Comparison of ENCODE assay signal across 24 mouse cellular contexts in genomic region chr16:32484431-32484871, GRCm38 (mm10). TPM values are rescaled to one million over a fixed set of nuclear protein-coding genes. Genes with fewer than 3 reads are reported as not detected.
DNase-seq lines count a peak whose midpoint lies in the region; ATAC-seq lines count a peak whose summit lies in the region.
"Had no signal": no experiment of that assay in that cellular context is flagged by ENCODE, and none has a peak within 500 bp of the region (broad histone marks: within the 10 kb centered on the region; RNA-seq: fewer than 3 reads in every experiment).

No protein-coding gene starts in this region.

- no peaks in the 10 kb centered on the region for H3K36me3 ChIP-seq in embryonic facial prominence, embryonic 10.5 days (replicated peaks)
- H3K36me3 ChIP-seq: embryonic facial prominence, embryonic 15.5 days had no signal

- H3K4me1 ChIP-seq in embryonic facial prominence, embryonic 10.5 days = peaks cover 38% of the 10 kb centered on the region

- DNase-seq in ZHBTc4 (ENCODE audit: low read depth, low spot score) = peak; percentile 85
- no peak for DNase-seq in embryonic facial prominence, embryonic 10.5 days (ENCODE audit: low spot score)
- peak; percentile 56 for DNase-seq in kidney, adult 18-20 months
- DNase-seq in kidney, postnatal 25 days = peak; percentile 62 to 88
- DNase-seq in cerebellum, postnatal 14 days = no peak
- DNase-seq in spleen, postnatal 36 days (ENCODE audit: low spot score in 2 of 2) = no peak
- DNase-seq: adrenal gland, adult 2 months; cerebellum, adult 9-10 months; liver; lung, embryonic 14.5 days; right cerebral cortex, adult 18-20 months; thymus, adult 18-20 months had no signal

- H3K9me3 ChIP-seq in embryonic facial prominence, embryonic 10.5 days = no peaks in the 10 kb centered on the region
- H3K9me3 ChIP-seq: embryonic facial prominence, embryonic 15.5 days; megakaryocyte, embryonic 14.5 days had no signal

- peak overlapping the region; percentile 30; the same call in 1 of the 2 replicates for H3K27ac ChIP-seq in embryonic facial prominence, embryonic 10.5 days (replicated peaks)
- H3K27ac ChIP-seq: embryonic facial prominence, embryonic 15.5 days; hindbrain, embryonic 14.5 days had no signal

- H3K27me3 ChIP-seq in embryonic facial prominence, embryonic 10.5 days (replicated peaks; ENCODE audit: low read depth, poor library complexity, severe bottlenecking) = 0 out of 2 replicates have a peak, but pooled peaks cover 3% of the 10 kb centered on the region
- H3K27me3 ChIP-seq: embryonic facial prominence, embryonic 15.5 days; Patski had no signal

- H3K4me3 ChIP-seq in embryonic facial prominence, embryonic 10.5 days = no peak overlapping the region
- H3K4me3 ChIP-seq: embryonic facial prominence, embryonic 15.5 days; megakaryocyte, embryonic 14.5 days had no signal

- ATAC-seq in megakaryocyte progenitor cell, adult 5-6 weeks (replicated peaks; ENCODE audit: poor library complexity) = no peak
- ATAC-seq: forebrain, embryonic 14.5 days; Patski had no signal

- WGBS in embryonic facial prominence, embryonic 10.5 days = 37% methylated on average over 7 of the region's 7 CpGs

RNA-seq across cellular contexts. Expression of gene Slc51a, which starts 3.2 kb away (rescaled TPM):
- 0.24 and 0.39 TPM in 2 replicates for polyA plus RNA-seq in embryonic facial prominence, embryonic 10.5 days (2016; fragmentation: Nextera tagmentation; extraction: Ambion mirVana)
- total RNA-seq in megakaryocyte progenitor cell, adult 5-6 weeks (2015) = not detected in 2 replicates
- 0.04 and 0.17 TPM in 2 replicates for total RNA-seq in megakaryocyte progenitor cell, adult 5-6 weeks (2017)
- total RNA-seq: gastrocnemius, postnatal 4 days; layer of hippocampus, adult 8-10 months; left cerebral cortex, postnatal 14 days had no signal
- polyA plus RNA-seq: embryonic facial prominence, embryonic 15.5 days had no signal

RNA-seq across cellular contexts. Expression of gene Zdhhc19, which starts 11.6 kb away (rescaled TPM):
- not detected in 2 replicates for polyA plus RNA-seq in embryonic facial prominence, embryonic 10.5 days (2016; fragmentation: Nextera tagmentation; extraction: Ambion mirVana)
- total RNA-seq in megakaryocyte progenitor cell, adult 5-6 weeks (2015) = not detected in 2 replicates
- not detected in 2 replicates for total RNA-seq in megakaryocyte progenitor cell, adult 5-6 weeks (2017)
- total RNA-seq: adrenal gland, adult 2 months; gastrocnemius, postnatal 4 days; left cerebral cortex, postnatal 14 days; monocyte, adult 5-6 weeks had no signal
- polyA plus RNA-seq: adrenal gland, adult 2 months; embryonic facial prominence, embryonic 15.5 days; forebrain, embryonic 14.5 days; heart, postnatal 0 days; hindbrain, embryonic 14.5 days; lung, embryonic 14.5 days; neural tube, embryonic 14.5 days; Patski had no signal

RNA-seq across cellular contexts. Expression of gene Pcyt1a, which starts 53.7 kb away (rescaled TPM):
- 43.8 and 46.4 TPM in 2 replicates for polyA plus RNA-seq in embryonic facial prominence, embryonic 10.5 days (2016; fragmentation: Nextera tagmentation; extraction: Ambion mirVana)
- total RNA-seq in megakaryocyte progenitor cell, adult 5-6 weeks (2015) = 50.2 and 58.1 TPM in 2 replicates
- 74.4 and 99.1 TPM in 2 replicates for total RNA-seq in megakaryocyte progenitor cell, adult 5-6 weeks (2017)

Comparison
In these comparisons a context has a peak if more than half of its experiments do, and no peak if none do; other contexts are left out.
1. DNase-seq: peak in ZHBTc4 (single experiment), kidney, adult 18-20 months (single experiment) and kidney, postnatal 25 days (2 of 2); none in embryonic facial prominence, embryonic 10.5 days (single experiment), cerebellum, postnatal 14 days (0 of 2) and spleen, postnatal 36 days (0 of 2).